Mouse (Mus musculus): Measurements from ENCODE around the gene Nanos2.
A peak's percentile ranks its signal among the peaks of the same experiment; 100 is the strongest.

Nanos2 gene

DNA sequence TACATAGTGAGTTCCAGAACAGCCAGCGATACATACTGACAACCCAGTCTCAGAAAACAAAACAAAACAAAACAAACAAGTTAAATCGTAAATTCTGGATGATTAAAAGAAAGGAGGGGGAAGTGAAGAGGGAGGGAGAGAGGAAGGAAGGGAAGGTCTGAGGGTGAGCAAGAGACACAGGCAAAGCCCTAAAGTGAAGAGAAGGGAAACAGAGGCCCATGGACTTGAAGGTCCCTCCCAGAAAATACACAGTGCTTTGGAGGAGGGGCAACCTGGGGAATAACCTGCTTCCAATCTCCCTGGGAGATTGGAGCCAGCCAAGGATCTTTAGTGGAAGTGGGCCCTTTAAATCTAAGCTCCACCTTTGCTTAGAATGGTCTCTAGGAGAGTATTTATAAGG lies at the start of gene Nanos2:
TSS of gene Nanos2 (plus strand) at position 301 of the 400 bp plus-strand sequence.
- DNase-seq (ENCODE audit: low spot score in 2 of 2): no peak

DNA sequence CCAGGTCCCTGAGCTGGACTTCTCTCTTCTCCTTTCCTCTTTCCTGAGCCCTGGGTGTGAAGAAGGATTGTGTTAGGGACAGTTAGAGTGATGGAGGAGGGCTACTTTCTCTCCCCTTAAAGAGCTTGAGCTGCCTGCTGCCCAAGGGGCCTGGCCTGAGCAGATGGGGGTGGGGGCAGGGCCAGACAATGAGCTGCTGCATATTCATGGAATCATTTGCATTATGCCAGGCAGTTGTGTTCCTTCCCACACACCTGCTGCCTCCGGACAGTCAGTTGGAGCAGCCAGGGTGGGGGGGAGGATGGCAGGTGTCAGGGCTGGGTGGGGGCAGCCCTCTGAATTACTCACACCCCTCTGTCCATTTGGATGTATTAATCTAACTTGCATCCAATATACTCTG lies 44.8 kb upstream of the Nanos2 start:
- DNase-seq (ENCODE audit: low spot score in 2 of 2): no peak

DNA sequence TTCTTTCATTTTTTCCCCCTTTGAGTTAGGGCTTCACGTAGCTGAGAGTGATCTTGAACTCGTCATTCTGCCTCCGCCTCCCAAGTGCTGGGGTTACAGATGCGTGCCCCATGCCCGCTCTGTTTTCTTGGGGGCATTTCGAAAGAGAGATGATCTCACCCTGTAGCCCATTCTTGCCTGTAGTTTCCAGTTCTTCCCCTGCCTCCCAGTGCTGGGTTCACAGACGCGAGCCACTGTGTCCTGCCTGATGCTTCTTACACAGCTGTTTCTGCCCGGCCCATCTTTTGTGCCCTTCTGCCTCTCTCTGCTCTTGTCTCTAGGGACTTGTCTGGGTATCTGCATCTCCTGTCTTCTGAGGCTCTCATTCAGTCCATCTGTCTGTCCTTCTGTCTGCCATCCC lies 44.4 kb upstream of the Nanos2 start:
- no peak for DNase-seq (ENCODE audit: low spot score in 2 of 2)

DNA sequence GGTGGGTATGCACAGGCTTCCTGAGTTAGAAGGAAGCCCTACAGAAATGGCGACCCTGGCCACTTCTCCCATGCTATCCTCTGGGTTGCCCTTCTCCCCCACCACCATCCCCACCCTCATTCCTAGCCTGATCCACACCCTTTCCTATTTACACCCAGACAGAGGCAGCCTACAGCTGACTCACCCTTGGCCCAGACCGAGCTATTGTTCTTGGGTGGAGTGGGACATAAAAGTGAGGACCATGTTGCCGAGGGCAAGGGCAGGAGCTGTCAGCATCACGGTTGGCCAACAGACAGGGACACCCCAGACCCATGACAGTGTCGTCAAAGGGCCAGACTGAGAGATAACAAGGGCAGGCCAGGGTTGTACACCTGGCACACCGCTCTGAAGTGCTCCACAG lies 39.0 kb upstream of the Nanos2 start:
- DNase-seq (ENCODE audit: low spot score in 2 of 2): no peak

DNA sequence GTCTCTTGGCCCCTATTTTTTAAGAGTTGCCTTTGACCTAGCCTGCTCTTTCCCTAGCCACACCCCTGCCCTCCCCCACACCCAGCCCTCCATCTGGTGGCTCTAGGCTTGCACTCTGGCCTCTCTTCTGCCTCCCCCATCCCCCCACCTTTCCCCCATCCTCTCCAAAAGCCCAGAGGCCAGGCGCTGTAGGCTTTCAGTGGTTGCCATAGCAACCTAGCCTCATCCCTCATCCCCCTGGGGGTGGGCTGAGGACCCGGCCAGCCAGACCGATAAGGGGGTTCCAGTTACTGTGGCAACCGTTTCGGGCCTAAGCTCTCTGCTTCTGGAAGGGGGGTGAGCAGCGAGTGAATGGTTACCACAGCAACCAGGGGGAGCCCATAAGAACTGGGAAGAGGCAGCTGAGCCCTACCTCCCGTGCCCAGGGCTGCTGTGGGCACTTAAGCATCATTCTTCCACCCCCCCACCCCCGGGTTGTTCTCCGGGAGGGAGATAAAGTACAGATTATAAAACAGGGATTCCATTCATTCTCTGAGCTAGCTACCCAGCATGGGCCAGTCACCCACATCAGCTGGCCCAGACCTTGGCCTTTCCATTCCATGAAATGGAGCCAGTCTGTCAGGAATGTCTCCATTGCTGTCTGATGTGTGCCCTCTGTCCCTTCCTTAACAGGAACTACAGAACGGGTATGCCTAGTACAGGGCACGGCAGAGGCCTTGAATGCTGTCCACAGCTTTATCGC lies 37.2 kb upstream of the Nanos2 start:
- no peak for DNase-seq (ENCODE audit: low spot score in 2 of 2)

DNA sequence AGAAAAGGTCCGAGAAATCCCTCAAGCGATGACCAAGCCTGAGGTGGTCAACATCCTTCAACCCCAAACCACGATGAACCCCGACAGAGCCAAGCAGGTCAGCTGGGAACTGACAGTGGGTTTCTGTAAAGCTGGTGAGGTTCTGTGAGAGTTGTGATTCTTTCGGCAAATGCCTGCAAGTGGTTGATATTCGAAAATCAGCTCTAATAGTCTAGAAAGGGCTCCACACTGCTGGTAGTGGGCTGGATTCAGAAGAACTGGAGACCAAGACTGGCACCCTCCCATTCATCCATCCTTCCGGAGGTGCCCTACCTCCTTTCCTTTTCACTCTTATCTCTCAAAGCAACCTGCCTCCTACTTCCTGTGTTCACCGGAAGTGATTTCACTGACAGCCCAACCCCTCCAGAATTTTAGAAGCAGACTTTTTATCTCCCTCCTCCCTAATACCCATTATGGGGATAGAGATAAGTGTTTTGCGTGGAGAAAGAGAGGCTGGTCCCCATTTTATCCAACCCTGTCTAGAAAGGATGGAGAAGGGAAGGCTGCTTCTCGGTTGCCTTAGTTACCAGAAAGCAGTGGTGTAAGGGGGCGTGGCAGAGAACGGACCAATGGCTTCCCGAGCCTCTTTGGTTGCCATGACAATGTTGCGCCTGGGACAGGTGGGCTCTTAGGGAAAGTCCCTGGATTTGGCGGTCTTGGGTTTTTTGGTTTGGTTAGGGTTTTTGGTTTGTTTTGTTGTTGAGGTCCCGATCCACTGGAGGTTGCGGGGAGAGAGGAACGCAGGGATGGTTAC lies 36.5 kb upstream of the Nanos2 start:
- DNase-seq (ENCODE audit: low spot score in 2 of 2): no peak

DNA sequence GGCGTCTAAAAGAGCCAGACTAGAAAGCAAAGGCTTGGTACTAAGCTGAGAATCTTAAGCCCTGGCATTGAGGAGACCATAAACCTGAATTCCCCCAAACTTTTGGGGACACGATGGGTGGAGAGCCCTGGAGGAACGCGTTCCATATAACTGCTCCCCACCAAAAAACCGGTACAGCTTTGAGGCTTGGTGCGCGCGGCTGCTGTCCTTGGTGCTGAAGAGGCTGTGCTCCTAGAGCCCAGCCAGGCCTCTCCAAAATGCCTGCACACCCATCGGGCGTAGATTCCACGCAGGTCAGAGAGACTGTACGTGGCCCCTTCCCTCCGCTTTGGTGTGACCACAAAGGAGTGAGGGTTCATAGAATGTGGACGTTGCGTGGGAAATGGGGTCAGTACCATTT lies 35.8 kb upstream of the Nanos2 start:
- peak in 1 of 2 experiments; percentile 26 for DNase-seq (ENCODE audit: low spot score in 2 of 2)

DNA sequence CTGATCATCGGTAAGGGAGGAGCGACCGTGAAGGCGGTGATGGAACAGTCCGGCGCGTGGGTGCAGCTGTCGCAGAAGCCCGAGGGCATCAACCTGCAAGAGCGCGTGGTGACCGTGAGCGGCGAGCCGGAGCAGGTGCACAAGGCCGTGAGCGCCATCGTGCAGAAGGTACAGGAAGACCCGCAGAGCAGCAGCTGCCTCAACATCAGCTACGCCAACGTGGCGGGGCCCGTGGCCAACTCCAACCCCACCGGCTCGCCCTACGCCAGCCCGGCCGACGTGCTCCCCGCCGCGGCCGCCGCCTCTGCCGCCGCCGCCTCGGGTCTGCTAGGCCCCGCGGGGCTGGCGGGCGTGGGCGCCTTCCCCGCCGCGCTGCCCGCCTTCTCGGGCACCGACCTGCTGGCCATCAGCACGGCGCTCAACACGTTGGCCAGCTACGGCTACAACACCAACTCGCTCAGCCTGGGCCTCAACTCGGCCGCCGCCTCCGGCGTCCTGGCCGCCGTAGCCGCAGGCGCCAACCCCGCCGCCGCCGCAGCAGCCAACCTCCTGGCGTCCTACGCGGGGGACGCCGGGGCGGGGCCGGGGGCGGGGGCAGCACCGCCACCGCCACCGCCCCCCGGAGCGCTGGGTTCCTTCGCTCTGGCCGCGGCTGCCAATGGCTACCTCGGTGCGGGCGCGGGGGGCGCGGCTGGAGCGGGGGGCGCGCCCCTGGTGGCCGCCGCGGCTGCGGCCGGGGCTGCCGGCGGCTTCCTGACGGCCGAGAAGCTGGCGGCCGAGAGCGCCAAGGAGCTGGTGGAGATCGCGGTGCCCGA lies 29.4 kb upstream of the Nanos2 start:
- DNase-seq (ENCODE audit: low spot score in 2 of 2): peak; percentile 33 to 46

DNA sequence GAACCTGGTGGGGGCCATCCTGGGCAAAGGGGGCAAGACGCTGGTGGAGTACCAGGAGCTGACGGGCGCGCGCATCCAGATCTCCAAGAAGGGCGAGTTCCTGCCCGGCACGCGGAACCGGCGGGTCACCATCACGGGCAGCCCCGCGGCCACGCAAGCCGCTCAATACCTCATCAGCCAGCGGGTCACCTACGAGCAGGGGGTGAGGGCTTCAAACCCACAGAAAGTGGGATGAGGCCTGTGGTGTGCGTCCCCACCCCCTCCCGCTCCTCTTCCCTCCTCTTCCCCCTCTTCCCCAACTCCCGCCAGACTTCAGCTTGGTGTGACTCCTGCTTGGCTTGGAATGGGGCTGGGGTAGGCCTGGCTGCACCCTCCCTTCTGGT lies 28.8 kb upstream of the Nanos2 start:
- no peak for DNase-seq (ENCODE audit: low spot score in 2 of 2)

DNA sequence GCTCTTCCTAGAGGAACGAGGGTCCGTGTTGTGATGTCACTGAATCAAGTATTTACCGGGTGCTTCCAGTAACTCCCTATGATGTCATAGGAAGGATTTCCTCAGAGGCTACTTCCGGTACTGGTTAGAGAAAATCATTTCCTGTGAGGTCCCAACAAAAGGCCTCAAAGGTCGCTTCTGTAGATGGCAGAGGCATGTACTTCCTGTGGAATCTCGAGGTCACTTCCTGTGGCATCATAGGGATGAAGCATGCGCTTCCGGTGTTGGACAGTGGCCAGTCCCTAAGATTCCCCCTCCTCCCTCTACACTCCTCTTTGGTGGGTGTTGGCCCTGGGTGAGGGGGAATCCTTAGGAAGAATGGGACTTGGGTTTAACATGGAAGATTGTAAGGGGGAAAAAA lies 27.8 kb upstream of the Nanos2 start:
- DNase-seq (ENCODE audit: low spot score in 2 of 2): no peak

DNA sequence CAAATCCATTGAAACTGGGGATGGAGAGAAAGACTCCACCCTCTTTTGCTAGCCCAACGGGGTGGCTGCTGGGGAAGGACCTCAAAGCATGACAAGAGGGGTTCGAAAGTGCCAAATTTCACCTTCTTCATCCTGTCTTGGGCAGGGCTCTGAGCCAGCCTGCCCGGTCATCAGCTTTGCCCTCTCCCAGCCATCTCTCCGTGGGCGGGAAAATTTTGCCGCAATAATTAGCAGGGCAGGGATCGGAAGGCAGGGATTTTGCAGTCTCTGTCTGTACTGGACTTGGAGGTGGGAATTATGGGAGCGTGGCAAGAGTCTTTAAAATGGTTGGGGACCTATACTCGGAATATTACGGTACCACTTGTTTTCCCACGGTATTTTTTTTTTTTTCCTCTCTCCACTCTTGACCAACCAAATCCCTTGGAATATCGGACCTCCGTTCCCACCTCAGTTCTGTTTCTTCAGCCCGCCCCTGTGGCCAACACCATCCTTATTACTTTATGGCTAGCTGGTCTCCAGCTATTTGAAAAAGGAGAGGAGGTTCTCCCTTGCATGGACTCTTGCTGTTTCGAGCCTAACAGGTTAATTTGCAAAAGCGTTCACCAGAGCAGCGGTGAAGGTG lies 24.9 kb upstream of the Nanos2 start:
- no peak for DNase-seq (ENCODE audit: low spot score in 2 of 2)

DNA sequence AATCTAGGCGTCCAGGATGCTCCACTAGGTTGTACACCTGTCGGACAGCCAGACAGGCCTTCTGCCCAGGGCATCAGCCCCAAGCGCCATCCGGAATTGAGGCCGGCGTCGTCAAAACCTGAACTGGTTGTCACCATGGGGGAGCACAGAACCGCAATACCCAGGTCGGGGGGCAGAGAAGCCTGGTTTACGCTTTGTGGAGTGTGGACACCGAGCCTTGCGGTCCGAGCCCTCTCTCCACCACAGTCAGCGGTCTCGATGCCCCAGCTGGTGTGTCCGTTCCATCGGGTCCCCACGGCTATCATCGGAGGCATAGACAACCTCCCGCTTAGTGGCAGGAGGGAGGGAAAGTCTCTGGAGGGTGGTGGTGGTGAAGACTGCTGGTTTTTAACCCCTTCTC lies 24.4 kb upstream of the Nanos2 start:
- DNase-seq (ENCODE audit: low spot score in 2 of 2): no peak

DNA sequence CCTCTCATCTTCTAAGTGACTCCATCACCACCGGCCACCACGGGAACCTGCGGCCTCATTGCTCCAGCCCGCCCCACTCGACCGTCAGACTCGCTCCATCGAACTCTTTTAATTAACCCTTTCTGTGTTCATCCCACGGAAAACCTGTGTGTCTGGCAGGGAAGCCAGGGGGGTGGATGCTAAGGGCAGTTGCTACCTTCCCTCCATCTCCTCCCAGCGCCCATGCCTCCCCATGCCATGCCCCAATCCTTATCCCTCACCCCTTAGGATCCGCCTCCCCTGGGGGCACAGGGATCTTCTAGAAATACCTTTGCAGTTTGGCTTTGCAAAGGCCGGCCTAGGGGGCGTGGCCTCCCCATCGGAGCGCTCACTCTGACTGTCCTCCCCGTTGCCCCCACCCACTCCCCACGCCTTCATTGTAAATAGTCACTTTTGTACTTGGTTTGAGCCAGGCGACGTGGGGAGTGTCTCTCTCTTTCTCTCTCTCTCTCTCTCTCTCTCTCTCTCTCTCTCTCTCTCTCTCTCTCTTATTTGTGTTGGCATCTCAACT lies 23.8 kb upstream of the Nanos2 start:
- no peak for DNase-seq (ENCODE audit: low spot score in 2 of 2)

DNA sequence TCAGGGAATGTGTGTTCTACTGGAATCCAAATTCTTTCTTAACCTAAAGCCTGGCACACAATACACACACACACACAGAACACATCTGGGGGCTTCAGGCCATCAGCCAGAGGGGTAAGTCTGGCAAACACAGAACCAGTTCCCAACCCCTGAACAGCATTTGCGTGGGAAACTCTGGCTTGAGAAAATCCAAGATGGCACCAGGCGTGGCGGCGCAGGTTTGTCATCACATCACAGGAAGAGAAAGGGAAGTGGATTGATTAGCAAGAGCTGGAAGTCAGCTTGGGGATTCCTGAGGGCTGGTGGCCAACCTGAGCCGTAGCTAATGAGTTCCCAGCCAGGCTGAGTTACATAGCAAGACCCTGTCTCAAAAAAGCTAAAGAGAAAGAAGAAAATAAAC lies 21.9 kb upstream of the Nanos2 start:
- DNase-seq (ENCODE audit: low spot score in 2 of 2): no peak

DNA sequence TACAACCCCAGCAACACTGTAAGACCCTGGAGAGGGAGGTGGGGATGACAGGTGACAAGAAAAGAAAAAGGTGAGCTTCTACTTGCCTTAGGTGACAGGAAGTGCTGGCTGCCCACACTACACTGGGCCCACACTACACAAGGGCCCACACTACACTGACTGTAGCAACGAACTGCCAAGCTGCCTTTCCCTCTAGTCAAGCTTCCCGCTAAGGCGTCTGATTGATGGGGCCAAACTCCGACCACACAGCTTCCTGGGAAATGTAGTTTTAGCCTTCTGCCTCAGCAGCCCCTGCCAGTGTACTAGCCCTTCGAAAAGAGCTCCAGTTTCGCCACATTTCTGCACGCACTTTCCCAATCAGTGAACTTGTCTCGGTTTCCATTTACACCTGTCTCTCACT lies 19.6 kb upstream of the Nanos2 start:
- no peak for DNase-seq (ENCODE audit: low spot score in 2 of 2)

DNA sequence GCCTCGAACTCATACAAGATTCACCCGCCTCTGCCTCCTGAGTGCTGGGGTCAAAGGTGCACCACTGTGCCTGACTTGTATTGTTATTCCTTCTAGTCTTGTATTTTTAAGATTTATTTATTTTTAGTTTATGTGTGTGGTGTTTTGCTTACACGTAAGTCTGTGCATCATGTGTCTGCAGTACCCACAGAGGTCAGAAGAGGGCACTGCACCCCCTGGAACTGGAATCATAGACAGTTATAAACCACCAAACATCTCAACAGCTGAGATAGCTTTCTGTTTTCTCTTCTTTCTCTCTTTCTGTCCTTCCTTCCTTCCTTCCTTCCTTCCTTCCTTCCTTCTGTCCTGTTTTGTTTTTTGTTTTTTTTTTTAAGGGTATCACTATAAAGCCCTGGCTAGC lies 16.2 kb upstream of the Nanos2 start:
- DNase-seq (ENCODE audit: low spot score in 2 of 2): no peak

DNA sequence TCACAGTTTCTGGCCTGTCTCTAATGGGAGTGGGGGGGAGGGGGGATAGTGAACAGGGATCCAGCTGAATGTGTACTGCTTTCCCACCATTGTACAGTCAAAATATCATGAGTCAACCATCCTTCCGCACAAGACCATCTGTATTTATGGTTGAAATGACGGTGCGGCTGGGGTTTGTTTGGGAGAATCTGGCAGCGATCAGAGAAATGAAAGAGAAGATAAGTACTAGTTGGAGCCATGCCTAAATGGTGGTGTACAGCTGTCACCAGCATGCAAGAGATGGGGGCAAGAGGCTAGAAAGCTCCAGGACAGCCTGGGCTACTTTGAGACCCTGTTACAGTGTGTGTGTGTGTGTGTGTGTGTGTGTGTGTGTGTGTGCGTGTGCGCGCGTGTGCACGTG lies 8.8 kb upstream of the Nanos2 start:
- no peak for DNase-seq (ENCODE audit: low spot score in 2 of 2)

DNA sequence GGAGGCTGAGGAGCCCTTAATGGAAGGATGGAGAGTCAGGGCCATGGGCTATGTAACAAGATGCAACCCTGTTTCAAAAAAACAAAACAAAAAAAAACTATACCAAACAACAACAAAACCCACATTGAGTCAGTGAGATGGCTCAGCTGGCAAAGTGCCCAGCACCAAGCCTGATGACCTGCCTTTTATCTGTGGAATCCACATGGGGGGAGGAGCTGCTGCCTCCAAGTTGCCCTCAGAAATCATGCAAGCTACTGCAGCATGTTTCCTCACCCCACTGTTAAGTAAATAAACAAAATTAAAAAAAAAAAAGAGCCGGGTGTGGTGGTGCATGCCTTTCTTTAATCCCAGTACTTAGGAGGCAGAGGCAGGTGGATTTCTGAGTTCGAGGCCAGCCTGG lies 697 bp upstream of the Nanos2 start:
- DNase-seq (ENCODE audit: low spot score in 2 of 2): no peak

DNA sequence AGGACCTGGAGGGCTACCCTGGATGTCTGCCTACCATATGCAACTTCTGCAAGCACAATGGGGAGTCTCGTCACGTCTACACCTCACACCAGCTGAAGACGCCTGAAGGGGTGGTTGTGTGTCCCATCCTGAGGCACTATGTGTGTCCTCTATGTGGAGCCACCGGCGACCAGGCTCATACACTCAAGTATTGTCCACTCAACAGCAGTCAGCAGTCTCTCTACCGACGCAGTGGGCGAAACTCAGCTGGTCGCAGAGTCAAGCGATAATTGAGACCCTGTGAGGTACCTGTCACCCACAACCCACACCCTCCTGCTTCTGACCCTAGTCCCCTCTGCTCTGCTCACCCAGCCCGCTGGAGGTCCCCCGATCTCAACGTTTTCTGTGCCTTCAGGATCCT lies 547 bp downstream of the Nanos2 start:
- no peak for DNase-seq (ENCODE audit: low spot score in 2 of 2)

DNA sequence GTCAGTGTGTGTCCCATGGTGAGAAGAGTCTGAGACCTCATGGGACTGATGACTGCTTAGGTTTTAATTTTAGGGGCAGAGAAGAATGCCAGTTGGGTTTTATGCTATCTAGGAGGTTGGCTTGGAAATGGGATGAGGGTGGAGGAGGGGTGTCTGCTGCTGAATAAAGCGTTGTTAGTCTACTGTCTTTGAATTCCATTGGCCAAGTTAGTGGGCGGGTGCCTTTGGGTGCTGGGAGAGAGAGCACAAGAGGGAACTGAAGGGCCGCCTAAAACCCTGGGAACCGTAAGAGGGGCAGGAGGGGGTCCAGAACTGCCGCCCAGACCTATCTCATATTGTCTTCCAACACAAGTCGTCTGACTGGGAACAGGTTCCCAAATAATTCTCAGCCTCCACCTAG lies 1.6 kb downstream of the Nanos2 start:
- DNase-seq (ENCODE audit: low spot score in 2 of 2): no peak

DNA sequence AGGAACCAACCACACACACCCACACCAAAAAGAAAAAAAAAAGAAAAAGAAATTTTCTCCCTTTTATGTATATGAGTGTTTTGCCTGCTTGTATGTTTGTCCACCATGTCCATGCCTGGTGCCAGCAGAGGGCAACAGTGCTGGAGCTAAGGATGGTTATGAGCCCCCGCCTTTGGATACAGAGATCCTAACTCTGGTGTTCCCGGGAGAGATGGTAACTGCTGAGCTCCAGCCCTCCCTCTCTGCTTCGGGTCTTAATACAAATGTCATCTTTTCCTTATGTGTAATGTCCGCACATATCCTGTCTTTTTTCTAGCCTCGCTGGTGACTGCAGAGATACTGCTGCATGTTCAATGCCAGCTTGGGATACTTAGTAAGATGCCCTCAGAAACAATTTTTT lies 2.8 kb downstream of the Nanos2 start:
- DNase-seq (ENCODE audit: low spot score in 2 of 2): no peak
